Mouse (Mus musculus) ES-E14 (cell line): ENCODE results near the gene Frrs1l.

ENCODE experiments used
- CHD2 ChIP-seq: IDR thresholded peaks from 2 replicates; pipeline ENCODE4 v1.6.1; 2014; ENCODE audit warnings: mild to moderate bottlenecking, low read depth, low read length, inconsistent platforms
- HCFC1 ChIP-seq: IDR thresholded peaks from 2 replicates; pipeline ENCODE4 v1.6.1; 2012; ENCODE audit warnings: low read length, inconsistent platforms, borderline replicate concordance; ENCODE audit not compliant: insufficient read depth
- ZC3H11A ChIP-seq: IDR thresholded peaks from 2 replicates; pipeline ENCODE4 v1.6.1; 2012; ENCODE audit warnings: low read depth, mild to moderate bottlenecking, inconsistent platforms, low read length, borderline replicate concordance
- ZNF384 ChIP-seq: IDR thresholded peaks from 2 replicates; pipeline ENCODE4 v1.6.1; 2012; ENCODE audit warnings: low read depth, low read length, inconsistent platforms

DNA sequence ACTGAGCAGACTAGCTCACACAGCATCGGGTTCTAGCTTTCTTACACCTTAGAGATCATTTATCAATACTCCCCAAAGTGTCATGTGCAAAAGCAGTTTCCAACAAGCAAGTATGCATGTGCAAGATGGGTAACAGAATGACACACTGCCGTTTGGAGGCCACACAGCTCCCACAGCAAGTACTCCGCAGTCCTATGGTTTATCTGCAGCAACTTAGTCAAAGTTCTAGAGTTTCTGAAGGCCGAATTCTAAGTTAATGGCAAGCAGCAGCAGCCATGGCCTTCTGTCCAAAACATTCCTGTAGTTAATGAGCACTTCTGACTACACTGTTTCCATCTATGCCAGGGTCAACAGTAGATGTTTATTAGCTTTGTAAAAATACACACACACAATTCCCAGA is 63.2 kb downstream of the Frrs1l start:
- TF ChIP-seq ZNF384 = no peak
- TF ChIP-seq ZC3H11A = no peak
- TF ChIP-seq CHD2 = no peak
- no peak for TF ChIP-seq HCFC1
